ENCODE assay signal across 8 mouse cellular contexts in the genomic region with DNA sequence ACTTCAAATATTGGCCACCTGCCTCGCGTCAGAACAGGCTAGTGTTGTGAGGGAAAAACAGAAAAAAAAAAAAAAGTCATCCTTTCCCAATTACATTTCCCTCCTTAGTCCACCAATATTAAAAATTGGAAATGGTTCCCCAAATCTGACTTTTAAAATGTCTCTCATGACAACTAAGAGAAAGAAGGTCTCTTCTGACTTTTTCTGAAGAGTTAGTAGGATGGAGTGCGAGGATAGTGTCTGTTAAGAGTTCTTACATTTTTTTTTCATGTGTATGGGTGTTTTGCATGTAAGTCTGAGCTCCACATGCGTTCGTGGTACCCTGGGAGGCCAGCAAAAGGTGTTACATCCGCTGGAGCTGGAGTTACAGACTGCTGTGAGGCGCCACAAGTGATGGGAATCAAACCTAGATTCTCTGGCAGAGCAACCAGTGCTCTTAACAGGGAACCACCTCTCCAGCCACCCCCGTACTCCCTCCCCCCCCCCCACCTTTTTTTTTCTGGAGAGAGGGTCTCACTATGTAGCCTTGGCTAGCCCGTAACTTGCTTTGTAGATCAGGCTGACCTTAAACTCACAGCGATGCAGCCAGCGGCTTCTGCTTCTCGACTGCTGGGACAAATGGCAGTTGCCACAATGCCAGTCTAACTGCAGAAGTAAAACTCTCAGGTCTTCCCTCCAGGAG. TPM values are rescaled to one million over a fixed set of nuclear protein-coding genes. Genes with fewer than 3 reads are reported as not detected.
DNase-seq lines count a peak whose midpoint lies in the region; ATAC-seq and TF ChIP-seq lines count a peak whose summit lies in the region.

No protein-coding gene starts in this region.

- no peak for TF ChIP-seq POLR2A in bone marrow macrophage, adult 2 months (IDR thresholded peaks at IDR 0.05; ENCODE audit: borderline replicate concordance, low read depth, low read length)
- no peak for TF ChIP-seq POLR2A in limb, embryonic 14.5 days (IDR thresholded peaks at IDR 0.05; ENCODE audit: borderline replicate concordance, extremely low read depth, insufficient read depth, insufficient read length)

- peak overlapping the region; percentile 80 for H3K9ac ChIP-seq in lung, embryonic 15.5 days
- H3K9ac ChIP-seq in limb, embryonic 14.5 days (ENCODE audit: low read depth, low read length, severe bottlenecking) = peak overlapping the region; percentile 85
- peak overlapping the region; percentile 84 for H3K9ac ChIP-seq in neural tube, embryonic 12.5 days

- H3K27ac ChIP-seq in lung, embryonic 15.5 days = peak overlapping the region; percentile 86
- 0 out of 2 replicates have a peak overlapping the region, but pooled peaks have one; percentile 57 for H3K27ac ChIP-seq in bone marrow macrophage, adult 2 months (ENCODE audit: insufficient read depth, low read depth, low read length)
- H3K27ac ChIP-seq in limb, embryonic 14.5 days (replicated peaks; ENCODE audit: low read depth, low read length) = peak overlapping the region; percentile 89
- 0 out of 2 replicates have a peak overlapping the region, but pooled peaks have one; percentile 67 for H3K27ac ChIP-seq in neural tube, embryonic 12.5 days

- no peaks in the 10 kb centered on the region for H3K9me3 ChIP-seq in lung, embryonic 15.5 days
- H3K9me3 ChIP-seq in limb, embryonic 14.5 days (ENCODE audit: control insufficient read depth, low read length) = no peaks in the 10 kb centered on the region
- H3K9me3 ChIP-seq in neural tube, embryonic 12.5 days = no peaks in the 10 kb centered on the region

- WGBS in lung, embryonic 15.5 days = under 1% methylated on average over 11 of the region's 12 CpGs
- under 1% methylated on average over 12 of the region's 12 CpGs for WGBS in limb, embryonic 14.5 days
- WGBS in neural tube, embryonic 12.5 days = under 1% methylated on average over 12 of the region's 12 CpGs

- no peaks in the 10 kb centered on the region for H3K27me3 ChIP-seq in lung, embryonic 15.5 days
- no peaks in the 10 kb centered on the region for H3K27me3 ChIP-seq in limb, embryonic 14.5 days (ENCODE audit: control insufficient read depth, insufficient read depth, low read length)
- H3K27me3 ChIP-seq in neural tube, embryonic 12.5 days (replicated peaks) = no peaks in the 10 kb centered on the region

- peak overlapping the region; percentile 83 for H3K4me2 ChIP-seq in lung, embryonic 15.5 days
- H3K4me2 ChIP-seq in limb, embryonic 14.5 days (replicated peaks; ENCODE audit: low read depth, low read length, severe bottlenecking) = peak overlapping the region; percentile 71
- peak overlapping the region; percentile 85 for H3K4me2 ChIP-seq in neural tube, embryonic 12.5 days (replicated peaks)

- no peak for TF ChIP-seq CTCF in bone marrow macrophage, adult 2 months (IDR thresholded peaks at IDR 0.05; ENCODE audit: low read depth, low read length)

- H3K4me1 ChIP-seq in lung, embryonic 15.5 days = peaks cover 30% of the 10 kb centered on the region
- peaks cover 12% of the 10 kb centered on the region for H3K4me1 ChIP-seq in bone marrow macrophage, adult 2 months (ENCODE audit: control insufficient read depth, insufficient read depth, low read length)
- H3K4me1 ChIP-seq in limb, embryonic 14.5 days (ENCODE audit: control insufficient read depth, insufficient read depth, low read length) = peaks cover 17% of the 10 kb centered on the region
- H3K4me1 ChIP-seq in neural tube, embryonic 12.5 days = peaks cover 24% of the 10 kb centered on the region

- H3K36me3 ChIP-seq in lung, embryonic 15.5 days = peaks cover 11% of the 10 kb centered on the region
- H3K36me3 ChIP-seq in limb, embryonic 14.5 days (ENCODE audit: control insufficient read depth, insufficient read depth, low read length) = peaks cover 13% of the 10 kb centered on the region
- peaks cover 11% of the 10 kb centered on the region for H3K36me3 ChIP-seq in neural tube, embryonic 12.5 days

- no peak for DNase-seq in lung, postnatal 4 days
- DNase-seq in forelimb bud, embryonic 11.5 days (ENCODE audit: low read depth, low spot score) = peak; percentile 19
- peak; percentile 29 for DNase-seq in limb, embryonic 14.5 days (ENCODE audit: low spot score)
- DNase-seq in left cerebral cortex, adult 8-10 months (ENCODE audit: low spot score in 2 of 2) = no peak
- no peak for DNase-seq in urinary bladder, postnatal 14 days (ENCODE audit: low spot score)

- H3K4me3 ChIP-seq in lung, embryonic 15.5 days = peak overlapping the region; percentile 89
- peak overlapping the region; percentile 83 for H3K4me3 ChIP-seq in bone marrow macrophage, adult 2 months (ENCODE audit: insufficient read depth, low read length)
- H3K4me3 ChIP-seq in limb, embryonic 14.5 days (replicated peaks; ENCODE audit: low read length) = peak overlapping the region; percentile 96
- H3K4me3 ChIP-seq in neural tube, embryonic 12.5 days = peak overlapping the region; percentile 92

- no peak; the same call in 1 of the 2 replicates for ATAC-seq in lung, embryonic 15.5 days (ENCODE audit: borderline replicate concordance, extremely low read depth, low FRiP score, low TSS enrichment)
- no peak for ATAC-seq in limb, embryonic 14.5 days (ENCODE audit: low FRiP score, low read depth)
- ATAC-seq in neural tube, embryonic 12.5 days (ENCODE audit: low FRiP score, low read depth) = no peak; the same call in 1 of the 2 replicates

RNA-seq across cellular contexts. Expression of a gene that starts 0.8 kb away (rescaled TPM):
- 17.1 and 19.3 TPM in 2 replicates for polyA plus RNA-seq in lung, embryonic 15.5 days (2015; fragmentation: Nextera tagmentation; extraction: Ambion mirVana)
- polyA plus RNA-seq in bone marrow macrophage, adult 2 months (2012; ENCODE audit: insufficient read depth, insufficient read length, missing spikeins) = 24.6 and 29.0 TPM in 2 replicates
- 40.6 and 54.4 TPM in 2 replicates for polyA plus RNA-seq in limb, embryonic 14.5 days (2012; rRNA removed)
- 14.6 and 15.5 TPM in 2 replicates for polyA plus RNA-seq in limb, embryonic 14.5 days (2014; fragmentation: Nextera tagmentation; extraction: Ambion mirVana)
- 84.6 and 93.6 TPM in 2 replicates for polyA plus RNA-seq in neural tube, embryonic 12.5 days (2016; fragmentation: Nextera tagmentation; extraction: Ambion mirVana)
- total RNA-seq in left cerebral cortex, adult 8-10 months (2022) = 10 to 100 TPM; 36.3 to 39.2 (median 38.0) TPM

RNA-seq across cellular contexts. Expression of a gene that starts 1.3 kb away (rescaled TPM):
- polyA plus RNA-seq in lung, embryonic 15.5 days (2015; fragmentation: Nextera tagmentation; extraction: Ambion mirVana) = 68.6 and 73.5 TPM in 2 replicates
- polyA plus RNA-seq in bone marrow macrophage, adult 2 months (2012; ENCODE audit: insufficient read depth, insufficient read length, missing spikeins) = 30.7 and 33.2 TPM in 2 replicates
- 36.4 and 43.1 TPM in 2 replicates for polyA plus RNA-seq in limb, embryonic 14.5 days (2012; rRNA removed)
- polyA plus RNA-seq in limb, embryonic 14.5 days (2014; fragmentation: Nextera tagmentation; extraction: Ambion mirVana) = 65.2 and 70.4 TPM in 2 replicates
- 83.8 and 96.5 TPM in 2 replicates for polyA plus RNA-seq in neural tube, embryonic 12.5 days (2016; fragmentation: Nextera tagmentation; extraction: Ambion mirVana)
- total RNA-seq in left cerebral cortex, adult 8-10 months (2022) = 10 to 100 TPM; 40.6 to 47.8 (median 46.2) TPM

RNA-seq across cellular contexts. Expression of a gene that starts 52.1 kb away (rescaled TPM):
- 3.5 and 4.8 TPM in 2 replicates for polyA plus RNA-seq in lung, embryonic 15.5 days (2015; fragmentation: Nextera tagmentation; extraction: Ambion mirVana)
- polyA plus RNA-seq in bone marrow macrophage, adult 2 months (2012; ENCODE audit: insufficient read depth, insufficient read length, missing spikeins) = 7.5 TPM in 2 replicates
- polyA plus RNA-seq in limb, embryonic 14.5 days (2012; rRNA removed) = 13.5 and 15.6 TPM in 2 replicates
- polyA plus RNA-seq in limb, embryonic 14.5 days (2014; fragmentation: Nextera tagmentation; extraction: Ambion mirVana) = 8.0 TPM in 2 replicates
- polyA plus RNA-seq in neural tube, embryonic 12.5 days (2016; fragmentation: Nextera tagmentation; extraction: Ambion mirVana) = 7.8 TPM in 2 replicates
- 10 to 100 TPM; 18.9 to 23.6 (median 21.8) TPM for total RNA-seq in left cerebral cortex, adult 8-10 months (2022)

Comparison
In these comparisons a context has a peak if more than half of its experiments do, and no peak if none do; other contexts are left out.
1. DNase-seq: peak in forelimb bud, embryonic 11.5 days (single experiment) and limb, embryonic 14.5 days (single experiment); none in lung, postnatal 4 days (0 of 2), left cerebral cortex, adult 8-10 months (0 of 2) and urinary bladder, postnatal 14 days (single experiment).
2. Peak in every context shown above with its lines, with median percentiles within 50 percentile points of each other: H3K27ac ChIP-seq, H3K4me2 ChIP-seq, H3K4me3 ChIP-seq and H3K9ac ChIP-seq.